Mouse (Mus musculus): ENCODE data around the gene Taf8. TPM values are rescaled to one million over a fixed set of nuclear protein-coding genes. Genes with fewer than 3 reads are reported as not detected.

The Taf8 gene
- polyA plus RNA-seq, 2 experiments from 2014 or later, result 61.1 to 95.4 TPM

- no peak for ATAC-seq
Observed at GRCm38 (mm10) chr17:47452886-47453285, 49.2 kb downstream of the Taf8 start.

GRCm38 (mm10) chr17:47450880-47451565 lies 51.1 kb downstream of the Taf8 start:
- ATAC-seq, result no peak

GRCm38 (mm10) chr17:47450239-47450638 lies 51.9 kb downstream of the Taf8 start:
- no peak for ATAC-seq

GRCm38 (mm10) chr17:47449432-47449831 lies 52.7 kb downstream of the Taf8 start:
- ATAC-seq, result no peak

GRCm38 (mm10) chr17:47448523-47449372 lies 53.3 kb downstream of the Taf8 start:
- no peak for ATAC-seq

- ATAC-seq, result no peak
Observed at GRCm38 (mm10) chr17:47446561-47446960, 55.5 kb downstream of the Taf8 start.

GRCm38 (mm10) chr17:47446025-47446424 lies 56.1 kb downstream of the Taf8 start:
- ATAC-seq, result no peak

GRCm38 (mm10) chr17:47445518-47445917 lies 56.6 kb downstream of the Taf8 start:
- no peak for ATAC-seq

- no peak for ATAC-seq
Observed at GRCm38 (mm10) chr17:47444113-47444512, 58.0 kb downstream of the Taf8 start.

- no peak for ATAC-seq
Observed at GRCm38 (mm10) chr17:47442271-47442670, 59.8 kb downstream of the Taf8 start.

- no peak for ATAC-seq
Observed at GRCm38 (mm10) chr17:47441296-47442051, 60.6 kb downstream of the Taf8 start.

GRCm38 (mm10) chr17:47440359-47440890 lies 61.7 kb downstream of the Taf8 start:
- no peak for ATAC-seq

- ATAC-seq, result no peak
Observed at GRCm38 (mm10) chr17:47439396-47440028, 62.6 kb downstream of the Taf8 start.

- no peak for ATAC-seq
Observed at GRCm38 (mm10) chr17:47438611-47439010, 63.5 kb downstream of the Taf8 start.

- peak; percentile 62 for ATAC-seq
Observed at GRCm38 (mm10) chr17:47436907-47437547, 65.1 kb downstream of the Taf8 start, which contains the start of gene 1700001C19Rik. TSS of gene 1700001C19Rik (minus strand) at chr17:47437376.

GRCm38 (mm10) chr17:47436156-47436906 lies 65.8 kb downstream of the Taf8 start, which contains the start of gene AI661453:
TSS of gene AI661453 (plus strand) at chr17:47436615.
- ATAC-seq, result peak; percentile 37
